Mouse (Mus musculus) MEL (cell line): ENCODE results near the gene Snrpc.

ENCODE experiments used
- CTCF ChIP-seq, 3 experiments: IDR thresholded peaks in 2 of 3; conservative IDR thresholded peaks in 1 of 3; 2 replicates each; pipeline ENCODE4 v1.5.1; 2011 to 2012; ENCODE audit warnings: low read length in 3 of 3, low read depth in 2 of 3, mild to moderate bottlenecking in 2 of 3, improper control_type of control experiment in 1 of 3, inconsistent platforms in 1 of 3, mixed read lengths in 1 of 3, moderate library complexity in 1 of 3; ENCODE audit not compliant: control insufficient read depth in 1 of 3, insufficient read depth in 1 of 3, poor library complexity in 1 of 3, severe bottlenecking in 1 of 3
- EP300 ChIP-seq, 2 experiments: IDR thresholded peaks; 2 replicates each; pipeline ENCODE4 v1.6.1; 2011; ENCODE audit warnings: improper control_type of control experiment in 2 of 2, low read length in 2 of 2, low read depth in 1 of 2, mild to moderate bottlenecking in 1 of 2
- NELFE ChIP-seq: IDR thresholded peaks from 2 replicates; pipeline ENCODE4 v1.6.1; 2011; ENCODE audit warnings: low read depth, low read length, improper control_type of control experiment
- POLR2A ChIP-seq, 2 experiments: IDR thresholded peaks; 2 replicates each; pipeline ENCODE4 v1.6.1; 2011 to 2012; ENCODE audit warnings: low read length in 2 of 2, mild to moderate bottlenecking in 2 of 2, control low read depth in 1 of 2, improper control_type of control experiment in 1 of 2, low read depth in 1 of 2, moderate library complexity in 1 of 2; ENCODE audit not compliant: control insufficient read depth in 1 of 2, insufficient read depth in 1 of 2, poor library complexity in 1 of 2

GRCm38 (mm10) chr17:27830411-27830810, 7.5 kb upstream of the Snrpc start:
- TF ChIP-seq NELFE = no peak
- TF ChIP-seq CTCF (IDR thresholded peaks at IDR 0.05 in 2 of 3, conservative IDR thresholded peaks at IDR 0.05 in 1 of 3; ENCODE audit: control insufficient read depth in 1 of 3, insufficient read depth in 1 of 3, low read depth in 2 of 3, low read length in 3 of 3, poor library complexity in 1 of 3, severe bottlenecking in 1 of 3) = peak; percentile 43 to 57 (median 57); a peak in 5 of 6 replicates
- TF ChIP-seq EP300 (IDR thresholded peaks at IDR 0.05; ENCODE audit: low read depth in 1 of 2, low read length in 2 of 2) = no peak
- TF ChIP-seq POLR2A (IDR thresholded peaks at IDR 0.05; ENCODE audit: control insufficient read depth in 1 of 2, insufficient read depth in 1 of 2, low read depth in 1 of 2, low read length in 2 of 2, poor library complexity in 1 of 2) = no peak
